Mouse (Mus musculus) midbrain, embryonic 10.5 days (tissue): ENCODE measurements at regions not wholly inside any gene's neighbourhood (a gene's known extent, or its start where the extent isn't known, plus 50 kb on each side); places are given as distances from the start of the nearest gene placed in this dataset.

Source experiments
- DNase-seq: peaks from one replicate; pipeline ENCODE4 v3.0.0-alpha.2; 2017; ENCODE audit warnings: low spot score
- H3K27ac ChIP-seq: fragments of 300-500 bp; sonication (generic); replicated peaks from 2 replicates; pipeline ENCODE4 v1.5.1; 2016; ENCODE audit warnings: mild to moderate bottlenecking
- H3K27me3 ChIP-seq: fragments of 300-500 bp; sonication (generic); 2 replicates; pipeline ENCODE4 v1.6.1; 2016; ENCODE audit warnings: low read depth, mild to moderate bottlenecking; ENCODE audit not compliant: poor library complexity, severe bottlenecking
- H3K36me3 ChIP-seq: fragments of 300-500 bp; sonication (generic); 2 replicates; pipeline ENCODE4 v1.6.1; 2016; ENCODE audit warnings: mild to moderate bottlenecking, moderate library complexity
- H3K4me1 ChIP-seq: fragments of 300-500 bp; sonication (generic); 2 replicates; pipeline ENCODE4 v1.6.1; 2016
- H3K4me3 ChIP-seq: fragments of 300-500 bp; sonication (generic); 2 replicates; pipeline ENCODE4 v1.5.1; 2016; ENCODE audit warnings: mild to moderate bottlenecking, moderate library complexity
- H3K9me3 ChIP-seq: fragments of 300-500 bp; sonication (generic); replicated peaks from 2 replicates; pipeline ENCODE4 v1.6.1; 2016; ENCODE audit warnings: mild to moderate bottlenecking
- WGBS: fragments of 180-500 bp; shearing (Covaris S2); methylation state at CpG from one replicate; pipeline ENCODE4 v1.1.7; 2016; 5-methylcytosine and 5-hydroxymethylcytosine counted together

- Histone ChIP-seq H3K36me3 (no peaks in the 10 kb centered on the region), H3K4me1 (no peaks in the 10 kb centered on the region), H3K4me3 (no peak overlapping the region), H3K27me3 (no peaks in the 10 kb centered on the region), H3K27ac (no peak overlapping the region), H3K9me3 (no peaks in the 10 kb centered on the region)
- no peak for DNase-seq
- WGBS = 44% methylated on average over 4 of the region's 4 CpGs
These were observed 1700.9 kb upstream of the Sel1l start for GRCm38 (mm10) chr12:93549900-93550299.

DNA sequence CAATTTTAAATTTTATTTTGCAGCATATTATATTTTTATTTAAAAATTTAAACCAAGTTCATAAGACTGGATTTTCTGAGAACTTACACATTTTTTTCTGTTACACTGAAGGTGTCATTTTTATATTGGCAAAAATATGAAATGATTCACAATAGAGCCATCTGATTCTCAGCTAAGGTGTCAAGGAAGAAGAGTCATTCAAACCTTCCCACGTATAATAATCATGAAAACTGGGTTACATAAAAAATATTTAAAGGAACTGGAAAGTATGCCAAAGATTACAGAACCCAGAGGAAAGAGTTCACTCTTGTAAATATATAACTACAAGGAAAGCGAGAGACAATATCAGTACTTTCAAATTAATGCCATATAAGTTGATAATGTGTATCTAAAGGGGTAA is 1674.5 kb upstream of the Sel1l start:
- H3K4me3 ChIP-seq = no peak overlapping the region
- no peaks in the 10 kb centered on the region for H3K27me3 ChIP-seq
- 78% methylated on average over 2 of the region's 2 CpGs for WGBS
- no peak for DNase-seq
- H3K4me1 ChIP-seq = no peaks in the 10 kb centered on the region
- H3K9me3 ChIP-seq = no peaks in the 10 kb centered on the region
- no peaks in the 10 kb centered on the region for H3K36me3 ChIP-seq
- no peak overlapping the region for H3K27ac ChIP-seq

DNA sequence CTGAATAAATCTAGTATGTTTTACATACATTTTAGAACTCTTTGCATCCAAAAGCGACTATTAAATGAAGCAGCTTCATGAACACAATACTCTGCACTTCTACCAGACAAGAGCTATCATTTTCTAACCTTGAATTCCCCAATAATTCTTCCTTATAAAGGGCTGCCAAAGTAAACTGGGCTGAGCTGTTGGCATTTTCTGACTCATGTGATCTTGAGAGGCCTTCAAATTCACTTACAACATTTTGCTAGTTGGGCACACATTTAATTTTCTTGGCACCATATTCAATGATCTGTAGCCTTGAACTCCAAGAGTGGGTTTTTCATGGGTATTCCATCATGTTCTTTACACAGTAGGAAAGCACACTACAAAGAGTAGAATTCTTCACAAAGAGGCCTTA is 1637.4 kb upstream of the Sel1l start:
- Histone ChIP-seq H3K4me1 (no peaks in the 10 kb centered on the region), H3K36me3 (no peaks in the 10 kb centered on the region), H3K27ac (no peak overlapping the region), H3K4me3 (no peak overlapping the region), H3K27me3 (no peaks in the 10 kb centered on the region), H3K9me3 (no peaks in the 10 kb centered on the region)
- DNase-seq = no peak
- 89% methylated on average over 1 of the region's 1 CpGs for WGBS

DNA sequence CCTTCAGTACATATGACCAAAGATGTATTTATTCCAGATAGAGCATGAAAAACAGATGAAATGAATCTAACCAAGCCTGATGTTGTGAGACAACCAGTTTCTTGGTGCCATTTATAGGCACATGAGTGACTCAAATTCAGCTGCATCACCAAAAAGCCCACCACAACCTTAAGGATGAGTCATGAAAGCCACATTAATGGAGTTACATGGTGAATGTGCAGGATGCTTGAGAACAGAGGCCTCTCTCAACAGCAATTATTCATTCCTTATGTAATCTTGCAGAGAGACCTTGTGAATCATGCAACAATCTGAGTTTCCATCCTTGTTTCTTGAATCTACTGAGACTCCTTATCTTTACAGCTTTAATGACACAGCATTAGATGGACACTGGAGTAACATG is 1613.1 kb upstream of the Sel1l start:
- H3K9me3 ChIP-seq = no peaks in the 10 kb centered on the region

DNA sequence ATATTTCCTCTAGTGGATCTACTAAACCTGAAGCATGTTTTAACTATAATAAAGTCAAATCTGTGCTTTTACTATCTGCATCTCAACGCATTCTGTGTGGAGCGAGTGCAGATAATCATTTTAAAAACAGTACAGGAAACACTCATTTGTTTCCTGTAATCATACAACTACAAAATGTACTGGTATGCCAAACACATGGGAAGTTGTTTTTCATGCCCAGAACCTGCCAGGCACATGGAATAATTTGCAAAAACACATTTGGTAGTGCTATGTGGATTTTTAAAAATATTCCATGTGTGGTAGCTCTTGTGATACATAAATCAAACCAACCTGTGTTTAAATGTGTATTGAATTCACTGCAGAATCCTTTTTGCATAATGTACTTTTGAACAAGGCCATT is 1600.5 kb upstream of the Sel1l start:
- no peaks in the 10 kb centered on the region for H3K9me3 ChIP-seq
- DNase-seq = no peak
- 89% methylated on average over 2 of the region's 2 CpGs for WGBS
- H3K36me3 ChIP-seq = no peaks in the 10 kb centered on the region
- no peak overlapping the region for H3K27ac ChIP-seq
- no peaks in the 10 kb centered on the region for H3K27me3 ChIP-seq
- no peak overlapping the region for H3K4me3 ChIP-seq
- no peaks in the 10 kb centered on the region for H3K4me1 ChIP-seq

More for the DNA sequence above, 1613.1 kb upstream of the Sel1l start:
- no peak for DNase-seq
- Histone ChIP-seq H3K27me3 (no peaks in the 10 kb centered on the region), H3K36me3 (no peaks in the 10 kb centered on the region), H3K27ac (no peak overlapping the region), H3K4me3 (no peak overlapping the region), H3K4me1 (no peaks in the 10 kb centered on the region)

DNA sequence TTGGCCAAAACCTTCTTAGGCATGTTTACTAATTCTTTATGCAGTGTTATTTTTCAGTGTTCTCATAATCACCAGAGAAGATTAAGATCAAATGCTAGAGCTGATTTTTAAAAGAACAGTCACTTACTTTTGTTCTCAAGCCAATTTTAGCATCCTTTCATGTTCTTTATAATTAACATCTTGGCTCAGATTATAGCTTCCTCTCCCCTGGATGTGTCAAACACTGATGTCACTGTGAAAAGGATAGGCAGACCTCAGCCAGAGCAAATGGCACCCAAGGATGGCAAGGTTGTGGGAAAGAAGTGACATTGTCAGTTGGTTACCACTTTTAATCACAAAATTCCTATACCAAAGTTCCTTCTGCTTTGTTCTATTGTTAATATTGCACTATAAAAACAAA is 1580.3 kb upstream of the Sel1l start:
- Histone ChIP-seq H3K27ac (no peak overlapping the region), H3K27me3 (no peaks in the 10 kb centered on the region), H3K4me1 (no peaks in the 10 kb centered on the region), H3K4me3 (no peak overlapping the region), H3K36me3 (no peaks in the 10 kb centered on the region), H3K9me3 (no peaks in the 10 kb centered on the region)
- no peak for DNase-seq

GRCm38 (mm10) chr12:93427988-93428387 is 1579.0 kb upstream of the Sel1l start:
- H3K27ac ChIP-seq = no peak overlapping the region
- H3K36me3 ChIP-seq = no peaks in the 10 kb centered on the region
- no peaks in the 10 kb centered on the region for H3K27me3 ChIP-seq
- H3K9me3 ChIP-seq = no peaks in the 10 kb centered on the region
- no peak for DNase-seq
- no peak overlapping the region for H3K4me3 ChIP-seq
- 95% methylated on average over 2 of the region's 2 CpGs for WGBS
- H3K4me1 ChIP-seq = no peaks in the 10 kb centered on the region

GRCm38 (mm10) chr12:93416381-93416780 is 1567.4 kb upstream of the Sel1l start:
- H3K36me3 ChIP-seq = no peaks in the 10 kb centered on the region
- no peaks in the 10 kb centered on the region for H3K9me3 ChIP-seq
- DNase-seq = no peak
- H3K27ac ChIP-seq = no peak overlapping the region
- H3K27me3 ChIP-seq = no peaks in the 10 kb centered on the region
- no peak overlapping the region for H3K4me3 ChIP-seq
- H3K4me1 ChIP-seq = no peaks in the 10 kb centered on the region
- 82% methylated on average over 6 of the region's 6 CpGs for WGBS

GRCm38 (mm10) chr12:93415791-93416190 is 1566.8 kb upstream of the Sel1l start:
- 87% methylated on average over 1 of the region's 1 CpGs for WGBS
- no peak for DNase-seq
- H3K36me3 ChIP-seq = no peaks in the 10 kb centered on the region
- H3K27ac ChIP-seq = no peak overlapping the region
- no peaks in the 10 kb centered on the region for H3K4me1 ChIP-seq
- no peak overlapping the region for H3K4me3 ChIP-seq
- H3K9me3 ChIP-seq = no peaks in the 10 kb centered on the region
- no peaks in the 10 kb centered on the region for H3K27me3 ChIP-seq

DNA sequence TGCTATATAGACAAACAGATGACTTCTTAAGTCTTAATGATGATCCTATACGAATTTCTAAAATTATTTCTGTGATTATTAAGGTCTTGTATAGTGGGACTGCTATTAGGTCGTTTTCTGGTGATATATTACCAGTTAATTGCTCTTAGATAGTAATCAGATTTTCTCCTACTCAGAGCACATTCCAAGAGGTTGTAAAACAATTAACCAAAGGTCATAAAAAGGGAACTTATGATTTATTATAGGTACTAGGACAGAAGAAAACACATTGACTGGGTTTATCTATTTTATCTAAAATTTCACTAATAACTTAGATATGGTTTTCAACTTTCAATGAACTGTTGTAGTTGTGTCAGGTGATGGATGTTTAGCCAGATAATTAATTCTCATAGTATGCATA is 1536.6 kb upstream of the Sel1l start:
- Histone ChIP-seq H3K9me3 (no peaks in the 10 kb centered on the region), H3K4me3 (no peak overlapping the region), H3K27ac (no peak overlapping the region), H3K27me3 (no peaks in the 10 kb centered on the region), H3K4me1 (no peaks in the 10 kb centered on the region), H3K36me3 (no peaks in the 10 kb centered on the region)
- 45% methylated on average over 2 of the region's 2 CpGs for WGBS
- DNase-seq = no peak

GRCm38 (mm10) chr12:93342933-93343332 is 1494.0 kb upstream of the Sel1l start:
- 78% methylated on average over 4 of the region's 4 CpGs for WGBS
- Histone ChIP-seq H3K4me1 (no peaks in the 10 kb centered on the region), H3K4me3 (no peak overlapping the region), H3K36me3 (no peaks in the 10 kb centered on the region), H3K27me3 (no peaks in the 10 kb centered on the region), H3K9me3 (no peaks in the 10 kb centered on the region), H3K27ac (no peak overlapping the region)
- no peak for DNase-seq

DNA sequence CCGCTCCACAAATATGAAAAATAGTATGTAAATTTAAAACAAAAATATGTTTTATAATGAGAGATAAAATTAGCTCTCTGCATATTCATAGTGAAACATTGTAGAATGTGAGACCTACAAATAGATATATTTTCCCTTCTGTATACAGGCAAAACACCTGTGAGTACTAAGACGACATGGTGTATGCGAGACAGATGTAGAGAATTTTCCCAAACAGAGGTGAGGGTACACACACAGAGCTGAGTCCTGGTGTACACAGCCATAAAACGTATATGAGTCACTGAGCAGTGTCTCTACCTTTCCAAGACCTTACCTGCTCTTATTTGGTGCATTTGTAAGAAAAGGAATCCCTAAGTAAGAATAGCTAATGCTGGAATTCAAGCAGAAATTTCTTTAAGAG is 1493.6 kb upstream of the Sel1l start:
- Histone ChIP-seq H3K36me3 (no peaks in the 10 kb centered on the region), H3K27me3 (no peaks in the 10 kb centered on the region), H3K4me3 (no peak overlapping the region), H3K9me3 (no peaks in the 10 kb centered on the region), H3K4me1 (no peaks in the 10 kb centered on the region), H3K27ac (no peak overlapping the region)
- 85% methylated on average over 4 of the region's 4 CpGs for WGBS
- no peak for DNase-seq

DNA sequence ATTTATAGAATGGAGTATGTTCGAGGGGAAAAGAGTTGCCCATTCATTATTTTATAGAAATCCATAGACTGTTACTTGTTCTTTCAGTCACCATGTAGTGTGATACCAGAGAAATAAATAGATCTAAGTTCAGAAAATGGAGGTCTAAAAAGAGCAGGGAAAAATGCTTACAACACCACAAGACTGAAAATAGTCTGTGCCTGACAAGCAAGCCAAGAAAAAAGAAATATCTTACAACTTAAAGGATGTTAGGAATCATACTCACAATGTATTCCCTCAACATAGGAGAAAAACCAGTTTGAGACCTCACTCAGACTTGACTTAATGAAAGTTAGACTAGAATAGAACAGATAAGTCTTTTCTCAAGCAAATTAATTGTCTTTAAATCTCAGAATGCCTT is 1486.6 kb upstream of the Sel1l start:
- Histone ChIP-seq H3K36me3 (no peaks in the 10 kb centered on the region), H3K4me1 (no peaks in the 10 kb centered on the region), H3K27me3 (no peaks in the 10 kb centered on the region), H3K4me3 (no peak overlapping the region), H3K9me3 (no peaks in the 10 kb centered on the region), H3K27ac (no peak overlapping the region)
- 86% methylated on average over 1 of the region's 1 CpGs for WGBS
- DNase-seq = no peak

- Histone ChIP-seq H3K36me3 (no peaks in the 10 kb centered on the region), H3K27me3 (no peaks in the 10 kb centered on the region), H3K4me1 (no peaks in the 10 kb centered on the region), H3K4me3 (no peak overlapping the region), H3K27ac (no peak overlapping the region), H3K9me3 (no peaks in the 10 kb centered on the region)
- DNase-seq = no peak
These were observed 1463.3 kb upstream of the Sel1l start for GRCm38 (mm10) chr12:93312214-93312613.
